Mouse (Mus musculus) CH12.LX (cell line): ENCODE measurements around the gene Oma1. TPM values are rescaled to one million over a fixed set of nuclear protein-coding genes. Genes with fewer than 3 reads are reported as not detected.
A peak's percentile ranks its signal among the peaks of the same experiment; 100 is the strongest.

Experiments used
- DNase-seq: peaks from one replicate; pipeline ENCODE4 v3.0.0-alpha.2; 2013; ENCODE audit errors: extremely low read depth
- H3K27ac ChIP-seq: 2 replicates; pipeline ENCODE4 v1.5.1; 2012; ENCODE audit warnings: low read depth, mild to moderate bottlenecking, control low read depth, moderate library complexity; ENCODE audit not compliant: insufficient read depth
- H3K27me3 ChIP-seq: replicated peaks from 2 replicates; pipeline ENCODE3; 2012; ENCODE audit warnings: inconsistent platforms
- H3K36me3 ChIP-seq, 2 experiments: replicated peaks in 1 of 2; 2 replicates each; pipeline versions ENCODE3 to v1.6.1; 2012; ENCODE audit warnings: inconsistent platforms in 1 of 2, low read length in 1 of 2, mild to moderate bottlenecking in 1 of 2, mixed read lengths in 1 of 2, moderate library complexity in 1 of 2; ENCODE audit not compliant: control insufficient read depth in 1 of 2, insufficient read depth in 1 of 2
- H3K4me1 ChIP-seq, 2 experiments: 2 replicates each; pipeline ENCODE4 v1.6.1; 2012; ENCODE audit warnings: inconsistent platforms in 1 of 2, moderate library complexity in 1 of 2; ENCODE audit not compliant: insufficient read depth in 2 of 2, control insufficient read depth in 1 of 2
- H3K4me2 ChIP-seq: 2 replicates; pipeline ENCODE4 v1.6.1; 2012; ENCODE audit warnings: low read depth, mild to moderate bottlenecking, control low read depth; ENCODE audit not compliant: poor library complexity, insufficient read depth, severe bottlenecking
- H3K4me3 ChIP-seq, 3 experiments: fragments of 150-350 bp in 1 of 3; sonication (generic) in 1 of 3; replicated peaks in 1 of 3; 2 replicates each; pipeline versions ENCODE3 to v1.5.1; 2011 to 2012; ENCODE audit warnings: low read depth in 2 of 3, low read length in 2 of 3, mild to moderate bottlenecking in 2 of 3, moderate library complexity in 2 of 3, control low read depth in 1 of 3, improper control_type of control experiment in 1 of 3, inconsistent platforms in 1 of 3, mixed read lengths in 1 of 3; ENCODE audit not compliant: poor library complexity in 1 of 3
- H3K79me2 ChIP-seq: replicated peaks from 2 replicates; pipeline ENCODE4 v1.6.1; 2012; ENCODE audit warnings: mild to moderate bottlenecking, moderate library complexity; ENCODE audit not compliant: control insufficient read depth, poor library complexity, insufficient read depth, severe bottlenecking; ENCODE audit errors: extremely low read depth
- H3K9ac ChIP-seq: 2 replicates; pipeline ENCODE4 v1.6.1; 2012; ENCODE audit warnings: low read depth, mild to moderate bottlenecking, control low read depth, moderate library complexity; ENCODE audit not compliant: insufficient read depth
- H3K9me3 ChIP-seq: replicated peaks from 2 replicates; pipeline ENCODE3; 2012; ENCODE audit warnings: low read length, inconsistent platforms, mixed read lengths
- CHD1 ChIP-seq: IDR thresholded peaks from 2 replicates; pipeline ENCODE4 v1.6.1; 2012; ENCODE audit warnings: low read depth, low read length, improper control_type of control experiment, inconsistent platforms
- CTCF ChIP-seq, 2 experiments: IDR thresholded peaks in 1 of 2; conservative IDR thresholded peaks in 1 of 2; 2 replicates each; pipeline ENCODE4 v1.5.1; 2011 to 2012; ENCODE audit warnings: low read depth in 2 of 2, low read length in 2 of 2, improper control_type of control experiment in 1 of 2, inconsistent platforms in 1 of 2, mild to moderate bottlenecking in 1 of 2, moderate library complexity in 1 of 2
- EP300 ChIP-seq: IDR thresholded peaks from 2 replicates; pipeline ENCODE4 v1.6.1; 2011; ENCODE audit warnings: low read length, improper control_type of control experiment
- HCFC1 ChIP-seq: IDR thresholded peaks from 2 replicates; pipeline ENCODE4 v1.6.1; 2012; ENCODE audit warnings: low read depth, mild to moderate bottlenecking, inconsistent platforms, low read length, improper control_type of control experiment
- JUND ChIP-seq: conservative IDR thresholded peaks from 2 replicates; pipeline ENCODE4 v1.6.1; 2011; ENCODE audit warnings: low read depth, low read length, improper control_type of control experiment
- MAFK ChIP-seq: IDR thresholded peaks from 2 replicates; pipeline ENCODE4 v1.6.1; 2011; ENCODE audit warnings: low read length, improper control_type of control experiment; ENCODE audit not compliant: insufficient replicate concordance
- MEF2A ChIP-seq: IDR thresholded peaks from 2 replicates; pipeline ENCODE4 v1.6.1; 2014; ENCODE audit warnings: low read depth, mild to moderate bottlenecking, inconsistent platforms, low read length, improper control_type of control experiment, borderline replicate concordance
- MXI1 ChIP-seq: IDR thresholded peaks from 2 replicates; pipeline ENCODE4 v1.6.1; 2011; ENCODE audit warnings: mild to moderate bottlenecking, low read depth, low read length, improper control_type of control experiment
- PAX5 ChIP-seq: IDR thresholded peaks from 2 replicates; pipeline ENCODE4 v1.6.1; 2012; ENCODE audit warnings: low read length, inconsistent platforms, mixed read lengths
- POLR2A ChIP-seq: IDR thresholded peaks from 2 replicates; pipeline ENCODE4 v1.6.1; 2011; ENCODE audit warnings: low read depth, mild to moderate bottlenecking, improper control_type of control experiment, low read length
- RAD21 ChIP-seq: IDR thresholded peaks from 2 replicates; pipeline ENCODE4 v1.6.1; 2011; ENCODE audit warnings: low read depth, mild to moderate bottlenecking, low read length, improper control_type of control experiment, moderate library complexity
- RCOR1 ChIP-seq: conservative IDR thresholded peaks from 2 replicates; pipeline ENCODE4 v1.6.1; 2012; ENCODE audit warnings: low read depth, mild to moderate bottlenecking, inconsistent platforms, low read length, improper control_type of control experiment
- SIN3A ChIP-seq: IDR thresholded peaks from 2 replicates; pipeline ENCODE4 v1.6.1; 2012; ENCODE audit warnings: low read length, improper control_type of control experiment, inconsistent platforms
- SMC3 ChIP-seq: IDR thresholded peaks from 2 replicates; pipeline ENCODE4 v1.6.1; 2011; ENCODE audit warnings: low read depth, low read length, improper control_type of control experiment
- TCF12 ChIP-seq: IDR thresholded peaks from 2 replicates; pipeline ENCODE4 v1.6.1; 2014; ENCODE audit warnings: low read depth, mild to moderate bottlenecking, inconsistent platforms, low read length, improper control_type of control experiment
- UBTF ChIP-seq: IDR thresholded peaks from 2 replicates; pipeline ENCODE4 v1.6.1; 2012; ENCODE audit warnings: low read depth, mild to moderate bottlenecking, inconsistent platforms, low read length, improper control_type of control experiment, moderate library complexity
- USF1 ChIP-seq: IDR thresholded peaks from 2 replicates; pipeline ENCODE4 v1.6.1; 2014; ENCODE audit warnings: low read depth, mild to moderate bottlenecking, inconsistent platforms, low read length, improper control_type of control experiment
- USF2 ChIP-seq: conservative IDR thresholded peaks from 2 replicates; pipeline ENCODE4 v1.6.1; 2011; ENCODE audit warnings: low read depth, low read length, improper control_type of control experiment
- ZNF384 ChIP-seq: IDR thresholded peaks from 2 replicates; pipeline ENCODE4 v1.6.1; 2012; ENCODE audit warnings: low read depth, low read length, improper control_type of control experiment, inconsistent platforms
- dilution Hi-C: fragments of 300-500 bp; cut with MboI; formaldehyde crosslinking; loops from 2 replicates; pipeline ENCODE4 v1.14.3; 2020; ENCODE audit warnings: low sequenced_read_pairs; ENCODE audit not compliant: extremely low pct_unique_long_range_greater_than_20kb, extremely low pct_ligation_motif_present
- in situ Hi-C: fragments of 300-500 bp; cut with MboI; formaldehyde crosslinking; loops from 3 replicates; pipeline ENCODE4 v1.14.3; 2019; ENCODE audit warnings: low sequenced_read_pairs, low pct_ligation_motif_present, low pct_unique_long_range_greater_than_20kb, mixed read lengths
- polyA plus RNA-seq: library from polyadenylated mRNA; unstranded; fragments of >175 nt; gene quantifications from 2 replicates; pipeline ENCODE4 v1.2.1, GENCODE M21; 2012; ENCODE audit warnings: low read depth; ENCODE audit not compliant: insufficient read length
- total RNA-seq, 2 experiments: library from RNA; depleted of rRNA; stranded (reverse); fragments of 300-350 nt in 1 of 2; fragments of >200 nt in 1 of 2; gene quantifications; 2 replicates each; pipeline ENCODE4 v1.2.3; 2012 to 2014

Oma1 gene
- total and polyA plus RNA-seq, 3 experiments, result 15.7 to 20.7 (median 16.8) TPM

GRCm38 (mm10) chr4:103346849-103347248 lies 33.2 kb downstream of the Oma1 start:
- no peak for DNase-seq
- TF ChIP-seq CHD1 (no peak), UBTF (no peak), POLR2A (no peak), PAX5 (no peak), USF2 (no peak), USF1 (no peak), ZNF384 (no peak), EP300 (no peak), HCFC1 (no peak), TCF12 (no peak), SIN3A (no peak), MEF2A (no peak), JUND (no peak), RCOR1 (no peak), MAFK (no peak)
- peaks cover 0 to 3% of the 10 kb centered on the region in 2 experiments; a peak in 1 of 4 replicates for H3K4me1 ChIP-seq
- H3K4me3 ChIP-seq, result no peak overlapping the region
- H3K79me2 ChIP-seq, result no peaks in the 10 kb centered on the region
- no peaks in the 10 kb centered on the region for H3K27me3 ChIP-seq
- dilution Hi-C loops (no loop called here), in situ Hi-C loops (loop anchor here (25.0 kb wide), 1 partner anchor 360 kb away; the partner anchor contains the start of gene Tctex1d1)
- H3K4me2 ChIP-seq, result no peak overlapping the region
- H3K9ac ChIP-seq, result no peak overlapping the region
- no peaks in the 10 kb centered on the region for H3K9me3 ChIP-seq
- peaks cover 4 to 39% of the 10 kb centered on the region in 2 experiments for H3K36me3 ChIP-seq
- no peak overlapping the region for H3K27ac ChIP-seq

- Histone ChIP-seq H3K27me3 (no peaks in the 10 kb centered on the region), H3K4me3 (no peak overlapping the region), H3K36me3 (peaks cover 6 to 37% of the 10 kb centered on the region in 2 experiments), H3K9ac (no peak overlapping the region), H3K27ac (no peak overlapping the region), H3K79me2 (no peaks in the 10 kb centered on the region), H3K4me1 (peaks cover 0 to 3% of the 10 kb centered on the region in 2 experiments; a peak in 1 of 4 replicates), H3K4me2 (no peak overlapping the region), H3K9me3 (no peaks in the 10 kb centered on the region)
- no peak for TF ChIP-seq USF2
- peak; percentile 38 for TF ChIP-seq RAD21
- no peak for TF ChIP-seq MXI1
- TF ChIP-seq SMC3, result peak; percentile 20; the same call in 1 of the 2 replicates
- peak in 1 of 2 experiments; percentile 48; a peak in 3 of 4 replicates for TF ChIP-seq CTCF (conservative IDR thresholded peaks at IDR 0.05 in 1 of 2, IDR thresholded peaks at IDR 0.05 in 1 of 2; ENCODE audit: low read depth in 2 of 2, low read length in 2 of 2)
- dilution Hi-C loops (no loop called here), in situ Hi-C loops (loop anchor here (25.0 kb wide), 1 partner anchor 362 kb away; the partner anchor contains the start of gene Tctex1d1)
- DNase-seq, result peak; percentile 14
These were observed 35.6 kb downstream of the Oma1 start for GRCm38 (mm10) chr4:103349219-103349618.
